Mouse (Mus musculus) cerebellum, adult 11 months (tissue): ENCODE measurements around the gene Hoxa5.

ENCODE experiments used
- DNase-seq: peaks from one replicate; pipeline ENCODE4 v3.0.0; 2022

The Hoxa5 gene

DNA sequence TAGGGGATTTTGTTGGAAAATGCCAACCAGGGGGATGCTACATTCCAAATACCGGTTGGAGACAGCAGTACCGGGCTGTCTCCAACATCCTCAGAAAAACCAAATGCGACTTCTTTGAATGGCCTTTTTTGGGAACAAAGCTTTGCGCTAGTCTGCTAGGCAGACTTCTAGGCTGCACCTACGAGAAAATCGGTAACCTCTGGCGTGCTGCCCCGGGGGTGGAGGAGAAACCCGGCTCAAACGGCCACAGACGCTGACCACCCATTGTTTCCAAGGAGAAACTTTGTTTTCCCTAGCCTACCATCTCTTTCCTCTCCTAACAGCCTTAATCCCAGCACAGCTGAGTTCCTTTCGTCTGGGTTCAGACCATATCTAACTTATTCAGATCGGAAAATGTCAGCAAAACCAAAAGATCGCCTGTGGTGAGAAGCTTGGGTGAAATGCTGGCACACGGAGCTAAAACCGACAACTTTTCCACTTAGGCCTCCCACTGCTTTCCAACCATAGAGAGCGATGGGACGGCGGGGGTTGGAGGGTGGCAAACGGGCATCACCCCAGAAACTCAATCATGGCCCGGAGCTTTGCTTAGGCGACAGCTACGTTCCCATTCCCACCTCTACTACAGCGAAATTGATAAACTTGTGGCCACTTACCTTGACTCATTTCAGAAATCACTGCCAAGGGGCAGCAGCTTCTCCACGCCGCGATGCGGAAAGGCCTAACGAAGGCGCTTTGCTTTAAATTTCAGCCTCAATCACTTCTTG is 35.4 kb upstream of the Hoxa5 start:
- DNase-seq: no peak

DNA sequence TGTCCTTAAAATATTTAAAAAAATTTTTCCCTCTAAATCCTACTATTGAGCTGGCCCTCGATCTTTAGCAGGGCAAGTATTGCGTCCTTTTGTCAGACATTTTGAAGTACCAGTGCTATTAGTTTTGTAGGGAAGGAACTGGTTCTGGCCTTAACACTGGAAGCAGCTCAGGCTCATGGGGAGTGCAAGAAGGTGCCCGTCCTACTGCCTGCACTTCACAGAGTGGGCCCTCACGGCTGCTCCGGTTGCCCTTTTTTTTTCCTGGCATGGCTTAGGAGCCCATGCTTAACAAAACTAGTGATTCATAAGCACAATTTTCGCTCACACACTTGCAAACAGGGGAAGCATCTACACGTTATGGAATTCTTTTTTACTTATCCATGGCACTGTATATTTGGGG is 34.6 kb upstream of the Hoxa5 start:
- DNase-seq: no peak

DNA sequence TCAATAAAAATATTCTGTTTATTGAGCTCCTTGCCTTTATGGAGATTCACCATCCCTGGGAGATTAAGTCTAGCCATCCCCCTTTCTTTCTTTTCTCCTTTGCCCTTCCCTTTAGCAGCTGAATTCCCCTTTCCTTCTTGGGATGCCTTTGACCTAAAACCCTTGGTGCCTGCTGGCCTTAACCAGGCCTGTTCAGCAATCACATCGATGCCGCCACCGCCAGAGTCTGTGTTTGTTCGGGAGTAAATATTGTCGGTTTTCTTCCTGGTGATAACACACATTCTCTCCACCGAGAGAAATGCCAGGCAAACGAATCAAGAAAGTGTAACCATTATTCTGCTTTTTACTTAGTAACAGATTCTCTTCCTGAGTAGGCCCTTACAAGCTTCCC is 33.8 kb upstream of the Hoxa5 start:
- DNase-seq: no peak

DNA sequence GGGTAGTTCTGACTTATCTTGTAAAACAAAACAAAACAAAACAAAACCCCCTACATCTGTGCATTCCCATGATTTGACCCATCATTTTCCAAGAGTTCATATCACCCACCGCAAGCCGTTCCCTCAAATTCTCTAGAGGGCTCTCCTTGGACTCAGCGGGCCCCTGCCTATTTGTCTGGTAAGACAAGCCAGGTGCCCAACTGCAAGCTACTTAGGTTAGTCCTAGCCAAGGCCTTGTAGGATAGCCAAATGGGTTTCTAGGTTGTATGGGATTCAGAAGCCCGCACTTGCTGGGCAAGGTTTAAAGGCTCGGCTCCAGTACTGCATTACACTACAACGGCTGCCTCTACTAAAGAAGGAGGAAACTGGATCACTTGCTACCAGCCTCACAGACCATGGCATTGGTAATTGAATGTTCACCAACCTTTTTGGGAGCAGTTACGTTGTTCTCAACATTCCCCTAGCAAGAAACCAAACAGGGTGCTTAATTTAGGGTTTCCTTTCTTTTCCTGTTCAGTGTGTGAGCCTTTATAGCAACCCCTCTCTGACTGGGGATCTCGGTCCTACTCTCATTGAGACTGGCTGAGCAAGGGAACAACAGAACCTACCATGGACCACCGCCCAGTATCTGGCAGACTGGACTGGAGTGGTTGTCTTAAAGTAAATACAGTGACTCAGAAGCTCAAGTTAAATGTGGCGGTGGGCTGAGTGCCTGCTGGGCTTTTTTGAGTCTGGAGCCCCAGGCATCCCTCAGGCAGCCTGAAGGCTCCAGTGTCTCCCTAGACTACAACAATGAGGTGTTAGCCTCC is 33.2 kb upstream of the Hoxa5 start:
- DNase-seq: no peak

DNA sequence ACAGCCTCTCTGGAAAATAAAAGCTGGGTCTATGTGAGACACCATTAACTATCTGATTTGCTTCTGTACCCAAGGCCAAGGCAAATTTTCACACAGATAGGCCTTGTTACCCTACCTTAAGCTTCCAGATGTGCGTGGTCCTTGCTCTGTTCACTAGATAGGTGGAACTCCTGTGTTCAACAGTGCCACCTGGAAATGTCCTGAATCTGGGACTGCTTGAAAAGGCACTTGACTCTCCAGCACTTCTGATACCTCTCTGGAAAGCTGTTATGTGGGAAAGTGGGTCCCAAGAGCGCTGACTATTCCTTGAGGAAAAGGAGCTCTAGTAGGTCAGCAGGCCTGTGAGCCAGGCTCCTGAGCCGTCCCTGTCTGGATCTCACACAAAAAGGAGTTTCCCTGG is 32.4 kb upstream of the Hoxa5 start:
- no peak for DNase-seq

DNA sequence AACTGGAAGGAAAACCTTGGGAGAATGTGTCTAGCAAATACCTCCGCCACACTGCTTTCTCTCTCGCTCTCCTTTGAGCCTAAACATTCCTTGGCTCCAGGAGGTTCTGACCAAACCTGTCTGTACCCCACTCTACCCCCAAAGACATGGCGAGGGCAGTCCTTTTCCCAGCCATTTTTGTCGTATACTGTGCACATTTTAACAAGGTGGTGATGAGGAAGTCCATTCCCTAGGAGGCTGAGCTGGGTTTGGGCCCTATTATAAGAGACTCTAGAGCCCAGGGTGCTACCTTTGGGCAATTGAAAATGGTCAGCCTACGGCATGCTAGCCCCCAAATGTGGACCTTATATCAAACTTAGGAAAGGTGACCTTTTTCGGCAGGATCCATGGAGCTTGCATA is 31.5 kb upstream of the Hoxa5 start:
- DNase-seq: no peak

DNA sequence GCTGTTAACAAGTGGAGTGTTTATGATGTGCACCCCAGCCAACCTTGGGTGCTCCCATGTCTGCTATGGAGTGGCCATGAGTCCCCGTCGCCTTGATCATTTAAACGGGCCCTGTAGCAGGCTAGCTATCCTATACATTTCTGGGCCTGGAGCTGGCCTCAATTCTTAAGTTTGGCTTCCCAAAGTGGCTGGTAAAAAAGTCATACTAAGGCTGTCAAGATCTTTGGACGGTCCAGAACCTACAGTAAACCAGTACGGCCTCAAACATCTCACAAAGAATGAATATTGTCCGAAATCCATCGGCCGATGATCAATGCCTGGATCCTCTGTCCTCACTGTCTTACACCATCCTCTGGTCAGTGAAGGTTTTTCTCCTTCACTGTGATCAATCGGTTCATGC is 30.9 kb upstream of the Hoxa5 start:
- no peak for DNase-seq

DNA sequence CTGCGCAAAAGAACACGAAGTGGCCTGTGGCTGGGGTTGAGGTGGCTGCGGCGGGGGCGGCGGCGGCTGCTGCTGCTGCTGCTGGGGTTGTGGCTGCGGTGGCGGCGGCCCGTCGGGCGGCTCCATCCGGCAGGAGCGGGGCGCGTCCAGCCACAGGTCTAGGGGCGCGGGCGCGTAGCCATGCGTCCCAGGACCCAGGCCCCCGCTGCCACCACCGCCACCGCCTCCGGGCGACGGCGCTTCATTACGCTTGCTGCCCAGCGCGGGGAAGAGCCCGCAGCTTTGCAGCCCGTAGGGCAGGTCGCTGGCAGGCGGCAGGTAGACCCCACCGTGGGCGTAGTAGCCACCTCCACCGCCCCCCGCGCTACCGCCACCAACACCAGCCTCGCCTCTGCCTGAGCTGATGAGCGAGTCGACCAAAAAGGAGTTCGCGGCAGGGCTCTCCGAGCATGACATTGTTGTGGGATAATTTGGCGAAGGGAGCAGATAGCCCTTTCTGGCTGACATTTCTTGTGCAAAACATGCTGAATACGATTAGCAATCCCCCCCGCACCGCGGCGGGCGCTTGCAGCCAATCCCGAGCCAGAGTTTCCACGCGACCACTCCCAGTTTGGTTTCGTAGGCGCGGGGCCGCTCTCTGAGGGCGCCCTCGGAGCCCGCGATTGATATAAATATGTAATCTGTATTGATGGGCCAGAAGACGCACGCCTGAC is 30.2 kb upstream of the Hoxa5 start:
- DNase-seq: no peak

DNA sequence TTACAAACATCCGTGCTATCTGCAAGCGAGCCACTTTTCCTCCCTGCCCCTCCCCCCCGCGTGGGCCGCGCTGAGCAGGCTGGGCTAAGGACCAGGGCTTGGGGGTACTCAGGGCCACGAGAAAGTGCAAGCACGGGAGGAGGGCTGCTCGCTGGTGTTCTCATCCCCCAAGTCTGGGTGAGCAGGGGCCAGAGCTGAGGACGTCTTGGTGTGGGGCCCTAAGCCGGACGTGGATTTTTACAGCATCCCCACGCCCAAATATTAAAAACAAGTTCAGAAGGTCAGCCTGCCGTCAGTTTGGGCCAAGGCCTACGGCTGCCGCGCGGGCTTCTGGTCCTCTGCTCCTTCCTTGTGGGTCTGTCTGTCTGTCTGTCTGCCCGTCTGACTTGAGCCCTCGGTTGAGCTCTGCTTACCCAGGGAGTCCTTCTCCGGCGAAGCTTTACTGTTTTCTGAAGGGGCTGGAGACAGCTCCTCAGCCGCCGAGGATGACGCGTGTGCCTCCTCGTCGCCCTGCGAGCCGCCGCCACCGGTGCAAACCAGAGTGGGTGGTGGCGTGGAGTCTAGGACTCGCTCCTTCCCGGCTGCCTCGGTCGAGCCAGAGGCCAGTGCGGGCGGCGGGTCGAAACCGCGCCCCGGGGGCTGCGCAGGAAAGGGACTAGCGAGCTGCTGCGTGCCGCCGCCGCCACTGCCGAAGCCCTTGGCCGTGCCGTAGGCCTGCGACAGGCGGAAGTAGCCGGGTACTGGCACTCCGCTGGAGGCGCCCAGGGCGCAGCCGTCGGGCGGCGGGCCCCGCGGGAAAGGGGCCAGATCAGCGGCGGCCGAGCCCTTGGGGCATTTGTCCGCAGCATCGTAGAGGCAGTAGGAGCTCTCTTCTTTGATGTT is 29.4 kb upstream of the Hoxa5 start:
- DNase-seq: no peak

DNA sequence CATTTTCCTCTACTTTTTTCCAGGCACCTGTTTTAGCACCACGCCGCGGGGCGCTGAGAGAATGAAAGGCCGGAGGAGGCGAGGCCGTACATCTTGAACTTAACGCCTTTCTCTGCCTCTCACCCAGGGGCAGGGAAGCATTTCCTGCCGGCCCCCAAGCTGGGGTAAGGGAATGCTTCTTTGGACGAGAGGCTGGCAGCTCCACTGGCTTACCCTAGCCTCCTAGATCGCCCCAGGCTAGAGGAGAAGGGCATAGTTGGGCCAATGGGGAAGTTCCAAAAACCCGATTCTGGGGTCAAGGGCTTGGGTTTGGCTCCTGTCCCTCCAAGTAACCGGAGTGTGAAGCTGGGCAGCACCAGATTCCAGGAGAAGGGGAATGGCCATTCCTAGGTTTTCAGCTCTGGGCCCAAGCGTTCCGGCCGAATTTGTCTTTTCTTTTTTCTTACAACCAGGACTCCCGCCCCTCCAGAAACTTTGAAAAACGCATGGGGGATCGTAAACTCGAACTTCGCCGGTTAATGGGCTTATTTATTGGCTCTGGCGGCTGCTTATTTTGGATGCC is 28.7 kb upstream of the Hoxa5 start:
- no peak for DNase-seq

DNA sequence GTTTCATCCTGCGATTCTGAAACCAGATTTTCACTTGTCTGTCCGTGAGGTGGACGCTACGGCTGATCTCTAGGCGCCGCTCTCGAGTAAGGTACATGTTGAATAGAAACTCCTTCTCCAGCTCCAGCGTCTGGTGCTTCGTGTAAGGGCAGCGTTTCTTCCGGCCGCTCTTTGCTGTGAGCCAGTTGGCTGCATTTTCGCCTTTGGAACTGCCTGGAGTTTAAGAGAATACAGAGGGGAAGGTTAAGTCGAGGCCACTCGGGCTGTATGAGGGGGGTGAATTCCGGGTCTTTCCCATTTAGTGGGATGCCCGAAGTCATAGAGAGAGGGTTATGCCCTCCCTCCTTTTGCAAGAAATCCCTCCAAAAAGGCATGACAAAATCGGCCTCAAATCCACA is 28.2 kb upstream of the Hoxa5 start:
- DNase-seq: no peak

DNA sequence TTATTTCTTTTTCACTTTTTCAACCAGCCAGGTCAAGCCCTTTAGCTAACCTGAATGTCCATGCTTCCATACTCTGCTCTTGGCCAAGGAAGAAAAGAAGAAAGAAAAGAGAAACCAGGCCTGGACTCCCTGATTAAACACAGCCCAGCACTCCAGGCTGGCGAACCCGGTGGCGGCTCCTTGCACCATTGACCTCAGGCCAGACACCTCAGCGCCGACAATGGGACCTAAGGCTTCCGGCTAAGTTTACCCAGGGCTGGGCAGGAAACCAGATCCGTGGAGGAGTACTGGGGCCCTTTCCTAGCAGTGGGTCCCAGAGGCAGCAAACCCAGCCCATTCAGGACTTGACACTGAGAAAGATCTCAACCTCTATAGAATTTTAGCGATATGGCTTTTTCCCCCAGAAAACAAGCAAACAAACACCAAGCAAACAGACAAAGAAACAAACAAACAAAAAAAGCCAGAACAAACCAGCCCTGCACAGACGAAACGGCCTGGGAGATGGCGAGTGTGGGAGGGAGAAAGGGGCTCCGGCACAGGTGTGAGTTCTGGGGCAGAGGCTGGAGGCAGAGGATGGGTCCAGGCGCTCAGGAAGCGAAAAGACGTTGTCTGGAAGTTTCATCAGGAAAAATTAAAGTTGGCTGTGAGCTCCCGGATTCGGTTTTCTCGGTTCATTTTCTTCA is 27.6 kb upstream of the Hoxa5 start:
- no peak for DNase-seq

DNA sequence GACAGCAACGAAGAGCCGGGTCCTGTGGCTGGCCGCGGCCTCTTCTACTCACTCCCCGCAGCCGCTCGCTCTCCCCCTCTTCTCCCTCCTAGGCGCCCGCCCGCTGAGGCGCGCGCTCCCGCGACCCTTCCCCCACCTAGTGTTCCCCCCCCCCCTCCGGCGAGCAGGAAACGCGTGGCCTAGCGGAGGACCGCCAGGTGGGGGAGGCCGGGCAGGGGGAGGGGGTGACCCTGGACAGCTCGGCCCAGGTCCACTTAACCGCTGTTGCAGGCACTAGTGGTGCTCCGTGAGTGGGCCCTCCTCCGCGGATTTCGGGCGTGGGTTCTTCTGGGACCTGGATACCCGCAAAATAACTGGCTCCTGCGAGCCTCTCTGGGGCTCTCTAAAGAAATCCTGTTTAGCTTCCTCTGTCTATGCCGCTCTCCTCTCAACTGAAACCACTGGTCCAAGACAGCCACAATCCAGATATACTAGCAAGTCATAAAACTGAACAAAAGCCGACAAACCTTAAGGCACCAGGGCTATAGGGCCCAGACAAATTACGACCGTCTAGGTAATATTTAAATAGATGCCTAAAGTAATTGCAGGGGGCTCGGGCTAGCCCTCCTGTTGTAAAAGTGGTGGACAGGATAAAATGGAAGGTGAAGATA is 26.3 kb upstream of the Hoxa5 start, which contains the start of gene Hoxa9:
Gene Hoxa9, minus strand, starts transcription at position 574 of the 650 bp plus-strand sequence.
- DNase-seq: no peak

DNA sequence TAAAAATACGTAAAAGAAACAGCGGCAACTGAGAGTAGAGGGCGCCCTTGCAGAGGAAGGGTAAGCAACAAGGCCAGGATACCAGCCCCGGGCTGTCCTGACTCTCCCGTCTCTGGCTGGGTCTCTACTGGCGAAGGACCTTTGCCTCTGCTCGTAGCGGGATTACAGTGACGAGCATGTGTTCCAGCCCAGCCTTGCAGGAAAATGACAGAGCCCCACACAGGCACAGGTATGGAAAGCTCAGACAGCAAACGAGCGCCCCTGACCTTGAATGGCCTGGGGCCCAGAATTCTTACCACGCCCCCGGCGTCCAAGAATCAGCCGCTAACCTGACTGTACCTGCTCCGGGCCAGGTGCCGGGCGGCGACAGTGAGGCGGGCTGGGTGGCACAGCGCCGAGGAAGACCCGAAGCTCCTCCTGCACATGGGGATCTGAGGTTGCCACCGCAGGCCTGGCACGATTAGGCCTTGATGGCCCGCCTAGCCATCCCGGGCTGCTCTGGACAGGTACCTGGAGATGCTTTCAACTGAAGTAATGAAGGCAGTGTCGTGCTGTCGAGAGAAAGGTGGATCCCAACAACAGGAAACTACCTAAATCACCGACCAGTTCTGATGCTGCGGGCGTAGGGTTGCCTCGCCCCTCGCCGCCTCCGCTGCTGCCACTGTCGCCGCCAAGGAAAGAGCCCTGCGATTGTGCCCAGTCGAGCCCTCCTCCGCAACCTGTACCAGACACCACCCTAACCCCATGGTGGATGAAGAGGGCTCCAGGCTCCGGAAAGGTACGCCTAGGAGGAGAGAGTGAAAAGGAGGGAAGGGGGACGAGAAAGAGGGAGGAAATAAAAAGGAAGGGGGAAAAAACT is 25.4 kb upstream of the Hoxa5 start:
- no peak for DNase-seq

DNA sequence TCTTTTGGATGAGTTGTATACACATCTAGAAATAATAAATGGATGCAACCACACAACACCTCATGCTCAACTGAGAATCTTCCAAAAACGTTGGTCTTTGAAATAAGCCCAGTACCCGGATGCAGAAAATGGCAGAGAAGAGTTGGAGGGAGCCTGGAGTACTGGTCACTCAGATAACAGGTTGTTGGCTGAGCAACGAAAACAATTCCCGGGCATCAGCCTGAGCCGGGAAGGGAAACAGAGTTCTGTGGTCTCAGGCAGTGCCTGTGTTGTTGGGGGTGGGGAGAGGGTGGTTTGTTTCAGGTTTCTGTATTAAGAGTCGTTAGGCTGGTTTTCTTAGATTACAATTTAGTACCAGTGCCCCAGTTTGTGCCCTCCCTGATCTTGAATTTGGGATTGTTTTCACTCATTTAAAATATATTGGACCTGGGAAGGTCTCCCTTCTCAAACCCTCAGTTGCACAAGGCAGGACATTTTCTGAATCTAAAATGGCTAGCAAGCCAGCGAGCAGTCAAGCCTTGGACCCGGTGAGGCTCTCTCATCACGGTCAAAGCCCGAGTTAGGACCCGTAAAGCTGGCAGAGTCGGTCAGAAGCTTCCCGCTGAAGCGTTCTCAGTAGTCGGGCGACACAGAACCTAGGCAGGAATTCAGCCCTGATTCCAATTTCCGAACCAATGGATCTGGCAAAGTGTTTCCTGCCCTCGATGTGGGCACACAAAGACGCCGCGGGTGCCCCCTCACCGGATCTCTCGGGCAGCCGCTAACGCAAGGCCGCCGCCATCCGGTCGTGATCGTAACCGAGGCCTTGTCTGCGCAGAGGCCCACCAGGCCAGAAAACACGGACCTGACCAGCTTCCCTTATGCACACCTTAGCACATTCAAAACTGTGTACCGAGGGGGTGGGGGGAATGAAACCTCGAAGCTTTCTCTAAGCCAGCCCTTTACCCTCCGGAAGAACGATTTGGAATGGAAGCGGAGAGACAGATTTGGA is 24.4 kb upstream of the Hoxa5 start:
- no peak for DNase-seq

DNA sequence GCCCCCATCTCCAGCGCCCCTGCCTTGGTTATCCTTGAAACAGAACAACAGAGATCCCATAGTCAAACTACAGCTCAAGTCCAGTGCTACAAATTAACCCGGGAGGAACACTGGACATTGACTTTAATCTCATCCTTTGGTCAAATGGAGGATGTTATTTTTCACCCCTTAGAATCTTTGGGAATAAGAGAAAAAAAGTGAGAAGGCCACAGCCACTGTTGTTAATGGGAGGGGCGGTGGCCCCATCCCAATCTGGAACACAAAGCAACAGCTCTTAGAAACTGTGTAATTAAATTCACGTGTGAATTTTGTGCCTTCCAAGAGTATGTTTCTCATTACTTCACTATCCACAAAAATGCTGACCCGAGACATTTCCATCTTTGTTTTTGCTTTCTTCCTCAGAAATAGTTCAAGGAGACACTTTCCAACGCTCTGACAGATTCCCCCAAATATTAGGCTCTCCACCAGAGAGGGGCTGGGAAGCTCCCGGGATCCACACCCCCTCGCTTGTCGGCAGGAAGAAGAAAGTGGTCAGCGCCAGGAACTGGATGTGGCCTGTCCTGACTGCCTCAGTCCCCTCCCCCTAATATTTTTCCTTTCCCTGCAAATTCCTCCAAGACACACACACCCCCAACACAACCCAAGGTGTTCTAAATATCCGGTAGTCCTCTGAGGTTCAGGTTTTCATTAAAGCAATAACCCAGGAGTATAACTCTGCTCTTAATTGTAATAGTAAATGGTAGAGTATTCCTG is 23.3 kb upstream of the Hoxa5 start:
- no peak for DNase-seq

DNA sequence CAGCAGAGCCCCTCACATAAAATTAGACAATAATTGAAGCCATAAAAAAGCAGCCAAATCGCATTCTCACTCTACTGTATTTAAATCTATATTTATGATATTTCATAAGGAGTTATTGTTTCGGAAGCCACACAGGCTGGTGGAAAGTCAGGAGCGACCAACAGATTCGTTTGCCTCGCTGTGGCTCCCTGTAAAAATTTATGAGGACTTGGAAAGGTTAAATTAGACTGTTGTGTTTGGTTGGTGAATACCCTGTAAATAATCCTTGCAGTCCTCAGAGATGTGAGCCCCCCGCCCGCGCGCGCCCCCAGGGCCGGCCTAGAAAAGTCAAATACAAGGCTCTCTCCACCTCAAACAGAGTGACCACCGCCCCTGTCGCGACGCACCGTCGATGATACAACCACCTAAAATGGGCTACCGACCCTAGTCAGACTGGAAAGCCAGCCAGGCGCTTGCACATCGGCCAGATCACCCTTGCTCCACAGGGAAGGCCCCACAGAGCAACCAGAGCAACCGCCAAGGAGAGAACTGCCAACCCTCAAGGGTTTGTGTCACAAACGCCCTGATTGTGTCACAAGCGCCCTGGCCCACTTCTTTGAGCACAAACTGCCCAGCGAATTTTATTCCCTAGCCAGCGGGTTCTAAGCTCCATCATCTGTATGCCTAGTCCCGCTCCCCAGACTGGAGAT is 22.3 kb upstream of the Hoxa5 start:
- DNase-seq: no peak
